Mouse (Mus musculus) MEL (cell line): ENCODE results near the gene Gale. TPM values are rescaled to one million over a fixed set of nuclear protein-coding genes. Genes with fewer than 3 reads are reported as not detected.

Experiments used
- DNase-seq: peaks from one replicate; pipeline ENCODE4 v3.0.0; 2011; ENCODE audit warnings: low read depth, low spot score
- H3K27ac ChIP-seq: 2 replicates; pipeline ENCODE4 v1.5.1; 2012; ENCODE audit warnings: low read depth, mild to moderate bottlenecking, control low read depth, low read length, moderate library complexity; ENCODE audit not compliant: control insufficient read depth
- H3K27me3 ChIP-seq, 2 experiments: fragments of 150-350 bp in 1 of 2; sonication (generic) in 1 of 2; 2 replicates each; pipeline ENCODE4 v1.6.1; 2012; ENCODE audit warnings: low read length in 2 of 2, mild to moderate bottlenecking in 2 of 2, improper control_type of control experiment in 1 of 2, moderate library complexity in 1 of 2; ENCODE audit not compliant: insufficient read depth in 2 of 2, control insufficient read depth in 1 of 2
- H3K36me3 ChIP-seq, 2 experiments: 2 replicates each; pipeline ENCODE4 v1.6.1; 2012 to 2014; ENCODE audit warnings: low read length in 2 of 2, improper control_type of control experiment in 1 of 2, inconsistent platforms in 1 of 2, mild to moderate bottlenecking in 1 of 2; ENCODE audit not compliant: insufficient read depth in 2 of 2, control insufficient read depth in 1 of 2
- H3K4me1 ChIP-seq, 2 experiments: fragments of 150-350 bp in 1 of 2; sonication (generic) in 1 of 2; 2 replicates each; pipeline ENCODE4 v1.6.1; 2012; ENCODE audit warnings: low read length in 2 of 2, improper control_type of control experiment in 1 of 2, mild to moderate bottlenecking in 1 of 2; ENCODE audit not compliant: insufficient read depth in 2 of 2, control insufficient read depth in 1 of 2
- H3K4me3 ChIP-seq, 2 experiments: fragments of 150-350 bp in 1 of 2; sonication (generic) in 1 of 2; 2 replicates each; pipeline ENCODE4 v1.5.1; 2012; ENCODE audit warnings: low read depth in 2 of 2, low read length in 2 of 2, mild to moderate bottlenecking in 2 of 2, moderate library complexity in 2 of 2, control low read depth in 1 of 2, improper control_type of control experiment in 1 of 2; ENCODE audit not compliant: control insufficient read depth in 1 of 2, insufficient read depth in 1 of 2
- H3K79me2 ChIP-seq: 2 replicates; pipeline ENCODE4 v1.6.1; 2012; ENCODE audit warnings: mild to moderate bottlenecking, low read length, moderate library complexity; ENCODE audit not compliant: control insufficient read depth, poor library complexity, insufficient read depth
- H3K9ac ChIP-seq: 2 replicates; pipeline ENCODE4 v1.6.1; 2012; ENCODE audit warnings: low read depth, mild to moderate bottlenecking, control low read depth, low read length, moderate library complexity; ENCODE audit not compliant: control insufficient read depth, poor library complexity, severe bottlenecking
- H3K9me3 ChIP-seq: fragments of 150-350 bp; sonication (generic); replicated peaks from 2 replicates; pipeline ENCODE4 v1.6.1; 2012; ENCODE audit warnings: mild to moderate bottlenecking, low read length, improper control_type of control experiment, moderate library complexity; ENCODE audit not compliant: insufficient read depth
- CHD2 ChIP-seq: IDR thresholded peaks from 2 replicates; pipeline ENCODE4 v1.6.1; 2011; ENCODE audit warnings: low read length, improper control_type of control experiment
- CTCF ChIP-seq, 3 experiments: IDR thresholded peaks in 2 of 3; conservative IDR thresholded peaks in 1 of 3; 2 replicates each; pipeline ENCODE4 v1.5.1; 2011 to 2012; ENCODE audit warnings: low read length in 3 of 3, low read depth in 2 of 3, mild to moderate bottlenecking in 2 of 3, improper control_type of control experiment in 1 of 3, inconsistent platforms in 1 of 3, mixed read lengths in 1 of 3, moderate library complexity in 1 of 3; ENCODE audit not compliant: control insufficient read depth in 1 of 3, insufficient read depth in 1 of 3, poor library complexity in 1 of 3, severe bottlenecking in 1 of 3
- E2F4 ChIP-seq: IDR thresholded peaks from 2 replicates; pipeline ENCODE4 v1.6.1; 2011; ENCODE audit warnings: low read depth, low read length, improper control_type of control experiment, borderline replicate concordance
- ETS1 ChIP-seq: IDR thresholded peaks from 2 replicates; pipeline ENCODE4 v1.6.1; 2012; ENCODE audit warnings: low read depth, mild to moderate bottlenecking, inconsistent platforms, low read length, improper control_type of control experiment, moderate library complexity
- HCFC1 ChIP-seq: IDR thresholded peaks from 2 replicates; pipeline ENCODE4 v1.6.1; 2012; ENCODE audit warnings: low read depth, mild to moderate bottlenecking, inconsistent platforms, low read length, improper control_type of control experiment, moderate library complexity
- MAX ChIP-seq: IDR thresholded peaks from 2 replicates; pipeline ENCODE4 v1.6.1; 2011; ENCODE audit warnings: low read length, improper control_type of control experiment
- MAZ ChIP-seq: IDR thresholded peaks from 2 replicates; pipeline ENCODE4 v1.6.1; 2012; ENCODE audit warnings: low read depth, mild to moderate bottlenecking, inconsistent platforms, low read length, improper control_type of control experiment
- MXI1 ChIP-seq: IDR thresholded peaks from 2 replicates; pipeline ENCODE4 v1.6.1; 2011; ENCODE audit warnings: mild to moderate bottlenecking, low read depth, low read length, improper control_type of control experiment
- MYB ChIP-seq: IDR thresholded peaks from 2 replicates; pipeline ENCODE4 v1.6.1; 2011; ENCODE audit warnings: mild to moderate bottlenecking, low read depth, low read length, improper control_type of control experiment
- NELFE ChIP-seq: IDR thresholded peaks from 2 replicates; pipeline ENCODE4 v1.6.1; 2011; ENCODE audit warnings: low read depth, low read length, improper control_type of control experiment
- POLR2AphosphoS5 ChIP-seq: IDR thresholded peaks from 2 replicates; pipeline ENCODE4 v1.6.1; 2012; ENCODE audit warnings: low read depth, borderline replicate concordance, mild to moderate bottlenecking, inconsistent platforms, low read length, moderate library complexity, mixed read lengths
- RCOR1 ChIP-seq: IDR thresholded peaks from 2 replicates; pipeline ENCODE4 v1.6.1; 2012; ENCODE audit warnings: low read depth, mild to moderate bottlenecking, inconsistent platforms, low read length, improper control_type of control experiment
- SMC3 ChIP-seq: IDR thresholded peaks from 2 replicates; pipeline ENCODE4 v1.6.1; 2011; ENCODE audit warnings: low read depth, low read length, improper control_type of control experiment
- TCF12 ChIP-seq: IDR thresholded peaks from 2 replicates; pipeline ENCODE4 v1.6.1; 2014; ENCODE audit warnings: low read depth, mild to moderate bottlenecking, inconsistent platforms, low read length, improper control_type of control experiment, moderate library complexity
- ZC3H11A ChIP-seq: IDR thresholded peaks from 2 replicates; pipeline ENCODE4 v1.6.1; 2012; ENCODE audit warnings: low read depth, mild to moderate bottlenecking, inconsistent platforms, low read length, improper control_type of control experiment
- ZKSCAN1 ChIP-seq: IDR thresholded peaks from 2 replicates; pipeline ENCODE4 v1.6.1; 2012; ENCODE audit warnings: low read depth, mild to moderate bottlenecking, inconsistent platforms, low read length, improper control_type of control experiment, moderate library complexity
- ZMIZ1 ChIP-seq: IDR thresholded peaks from 2 replicates; pipeline ENCODE4 v1.6.1; 2012; ENCODE audit warnings: low read depth, mild to moderate bottlenecking, inconsistent platforms, low read length, improper control_type of control experiment, moderate library complexity
- polyA plus RNA-seq, 2 experiments: library from polyadenylated mRNA; stranded (reverse) in 1 of 2; unstranded in 1 of 2; fragments of >175 nt in 1 of 2; fragments of >200 nt in 1 of 2; gene quantifications; 2 replicates each; pipeline versions ENCODE4 v1.2.1 to v1.2.4; 2012; ENCODE audit warnings: low replicate concordance in 2 of 2, low read depth in 1 of 2; ENCODE audit not compliant: insufficient read length in 2 of 2, insufficient read depth in 1 of 2, missing spikeins in 1 of 2
- total RNA-seq: library from RNA; depleted of rRNA; stranded (reverse); fragments of 300-350 nt; gene quantifications from 2 replicates; pipeline ENCODE4 v1.2.3, GENCODE M21; 2012

Gene Gale
- total and polyA plus RNA-seq, 3 experiments = 24.5 to 31.2 TPM; not detected in 1

- no peak for TF ChIP-seq SMC3
- peak; percentile 44; the same call in 1 of the 2 replicates for TF ChIP-seq MYB
- TF ChIP-seq MAX = no peak
- no peak for TF ChIP-seq CTCF (IDR thresholded peaks at IDR 0.05 in 2 of 3, conservative IDR thresholded peaks at IDR 0.05 in 1 of 3; ENCODE audit: control insufficient read depth in 1 of 3, insufficient read depth in 1 of 3, low read depth in 2 of 3, low read length in 3 of 3, poor library complexity in 1 of 3, severe bottlenecking in 1 of 3)
- no peak for TF ChIP-seq POLR2AphosphoS5
- TF ChIP-seq TCF12 = peak; percentile 68
- peak; percentile 53; the same call in 1 of the 2 replicates for TF ChIP-seq NELFE
- TF ChIP-seq ZKSCAN1 = no peak
Observed at GRCm38 (mm10) chr4:135972911-135973811, 9.6 kb downstream of the Gale start (continued).

GRCm38 (mm10) chr4:135976146-135976545 lies 12.6 kb downstream of the Gale start:
- no peak overlapping the region for H3K9ac ChIP-seq
- H3K27me3 ChIP-seq = no peaks in the 10 kb centered on the region
- H3K4me1 ChIP-seq = peaks cover 6 to 26% of the 10 kb centered on the region in 2 experiments
- H3K36me3 ChIP-seq = peaks cover 19 to 20% of the 10 kb centered on the region in 2 experiments
- H3K4me3 ChIP-seq = no peak overlapping the region
- H3K27ac ChIP-seq = no peak overlapping the region
- no peaks in the 10 kb centered on the region for H3K9me3 ChIP-seq
- TF ChIP-seq MXI1 (no peak), TCF12 (no peak), ETS1 (no peak), E2F4 (no peak), SMC3 (no peak), HCFC1 (no peak), NELFE (no peak), ZC3H11A (no peak), ZKSCAN1 (no peak), POLR2AphosphoS5 (no peak), RCOR1 (no peak), CTCF (IDR thresholded peaks at IDR 0.05 in 2 of 3, conservative IDR thresholded peaks at IDR 0.05 in 1 of 3; ENCODE audit: control insufficient read depth in 1 of 3, insufficient read depth in 1 of 3, low read depth in 2 of 3, low read length in 3 of 3, poor library complexity in 1 of 3, severe bottlenecking in 1 of 3) (no peak), ZMIZ1 (no peak), CHD2 (no peak), MAX (no peak), MAZ (no peak)
- peaks cover 12% of the 10 kb centered on the region for H3K79me2 ChIP-seq
- no peak for DNase-seq
